8 mouse cellular contexts compared by ENCODE assay signal in genomic region chr15:80254207-80254606, GRCm38 (mm10). TPM values are rescaled to one million over a fixed set of nuclear protein-coding genes. Genes with fewer than 3 reads are reported as not detected.
A peak's percentile ranks its signal among the peaks of the same experiment; 100 is the strongest.
DNase-seq lines count a peak whose midpoint lies in the region; ATAC-seq and TF ChIP-seq lines count a peak whose summit lies in the region.

No protein-coding gene starts in this region.

- no peak for TF ChIP-seq CTCF in liver, postnatal 0 days (IDR thresholded peaks at IDR 0.05; ENCODE audit: low read depth)

- H3K36me3 ChIP-seq in embryonic facial prominence, embryonic 13.5 days: peaks cover 54% of the 10 kb centered on the region
- peaks cover 68% of the 10 kb centered on the region for H3K36me3 ChIP-seq in hindbrain, embryonic 14.5 days (replicated peaks; ENCODE audit: control insufficient read depth, insufficient read depth)
- H3K36me3 ChIP-seq in liver, postnatal 0 days (replicated peaks; ENCODE audit: insufficient read depth, low read length): peaks cover 54% of the 10 kb centered on the region
- peaks cover 44% of the 10 kb centered on the region for H3K36me3 ChIP-seq in stomach, embryonic 14.5 days (ENCODE audit: control insufficient read depth, insufficient read depth, low read length)

- H3K9ac ChIP-seq in embryonic facial prominence, embryonic 13.5 days: peak overlapping the region; percentile 100
- H3K9ac ChIP-seq in hindbrain, embryonic 14.5 days: peak overlapping the region; percentile 78
- H3K9ac ChIP-seq in liver, postnatal 0 days (replicated peaks): peak overlapping the region; percentile 82
- H3K9ac ChIP-seq in stomach, embryonic 14.5 days (replicated peaks; ENCODE audit: low read depth, low read length): peak overlapping the region; percentile 50

- peak overlapping the region; percentile 98 for H3K27ac ChIP-seq in embryonic facial prominence, embryonic 13.5 days
- H3K27ac ChIP-seq in hindbrain, embryonic 14.5 days: peak overlapping the region; percentile 99
- peak overlapping the region; percentile 99 for H3K27ac ChIP-seq in liver, postnatal 0 days (ENCODE audit: low read depth)
- peak overlapping the region; percentile 99 for H3K27ac ChIP-seq in stomach, embryonic 14.5 days (ENCODE audit: low read length)

- H3K4me3 ChIP-seq in embryonic facial prominence, embryonic 13.5 days: peak overlapping the region; percentile 100
- H3K4me3 ChIP-seq in hindbrain, embryonic 14.5 days (replicated peaks; ENCODE audit: low read length): peak overlapping the region; percentile 97
- peak overlapping the region; percentile 83 for H3K4me3 ChIP-seq in liver, postnatal 0 days (ENCODE audit: low read depth, low read length)
- H3K4me3 ChIP-seq in stomach, embryonic 14.5 days (ENCODE audit: low read depth, low read length): peak overlapping the region; percentile 100

- WGBS in embryonic facial prominence, embryonic 13.5 days: 48% methylated on average over 6 of the region's 6 CpGs
- 64% methylated on average over 6 of the region's 6 CpGs for WGBS in hindbrain, embryonic 14.5 days
- 45% methylated on average over 6 of the region's 6 CpGs for WGBS in liver, postnatal 0 days (ENCODE audit: insufficient replicate concordance)
- 37% methylated on average over 6 of the region's 6 CpGs for WGBS in stomach, embryonic 14.5 days

- TF ChIP-seq EP300 in liver, postnatal 0 days (IDR thresholded peaks at IDR 0.05; ENCODE audit: low read depth): no peak

- H3K4me1 ChIP-seq in embryonic facial prominence, embryonic 13.5 days: peaks cover 47% of the 10 kb centered on the region
- peaks cover 27% of the 10 kb centered on the region for H3K4me1 ChIP-seq in hindbrain, embryonic 14.5 days (replicated peaks; ENCODE audit: control insufficient read depth, insufficient read depth, low read length)
- H3K4me1 ChIP-seq in liver, postnatal 0 days (ENCODE audit: insufficient read depth): peaks cover 68% of the 10 kb centered on the region
- H3K4me1 ChIP-seq in stomach, embryonic 14.5 days (ENCODE audit: control insufficient read depth, insufficient read depth, low read length): peaks cover 31% of the 10 kb centered on the region

- H3K9me3 ChIP-seq in embryonic facial prominence, embryonic 13.5 days: no peaks in the 10 kb centered on the region
- H3K9me3 ChIP-seq in hindbrain, embryonic 14.5 days (ENCODE audit: control insufficient read depth, low read length): no peaks in the 10 kb centered on the region
- no peaks in the 10 kb centered on the region for H3K9me3 ChIP-seq in liver, postnatal 0 days (ENCODE audit: low read length)
- H3K9me3 ChIP-seq in stomach, embryonic 14.5 days (ENCODE audit: control insufficient read depth, low read depth, low read length): no peaks in the 10 kb centered on the region

- no peaks in the 10 kb centered on the region for H3K27me3 ChIP-seq in embryonic facial prominence, embryonic 13.5 days
- H3K27me3 ChIP-seq in hindbrain, embryonic 14.5 days (ENCODE audit: control insufficient read depth, insufficient read depth, low read length): no peaks in the 10 kb centered on the region
- no peaks in the 10 kb centered on the region for H3K27me3 ChIP-seq in liver, postnatal 0 days (ENCODE audit: insufficient read depth, low read length)
- no peaks in the 10 kb centered on the region for H3K27me3 ChIP-seq in stomach, embryonic 14.5 days (ENCODE audit: control insufficient read depth, insufficient read depth, low read length)

- peak; percentile 62 for DNase-seq in cerebellum, adult 9-11 months
- DNase-seq in cerebellum, adult 11 months: no peak
- DNase-seq in A20 (ENCODE audit: low read depth, low spot score): peak; percentile 35
- no peak for DNase-seq in hindbrain, embryonic 14.5 days (ENCODE audit: low spot score)
- DNase-seq in liver, postnatal 0 days: no peak
- DNase-seq in cerebellum, adult 8-10 months: no peak

- H3K4me2 ChIP-seq in embryonic facial prominence, embryonic 13.5 days: peak overlapping the region; percentile 95
- peak overlapping the region; percentile 94 for H3K4me2 ChIP-seq in hindbrain, embryonic 14.5 days (replicated peaks)
- H3K4me2 ChIP-seq in liver, postnatal 0 days (ENCODE audit: low read depth, low read length): peak overlapping the region; percentile 99
- H3K4me2 ChIP-seq in stomach, embryonic 14.5 days (replicated peaks; ENCODE audit: low read depth, low read length): peak overlapping the region; percentile 79

- no peak for ATAC-seq in embryonic facial prominence, embryonic 13.5 days (ENCODE audit: insufficient number of reproducible peaks, insufficient read depth, low FRiP score, low TSS enrichment, low read depth)
- no peak for ATAC-seq in hindbrain, embryonic 14.5 days (ENCODE audit: low FRiP score)
- ATAC-seq in liver, postnatal 0 days: no peak
- ATAC-seq in stomach, embryonic 14.5 days (ENCODE audit: insufficient number of reproducible peaks, insufficient read depth, low FRiP score, low read depth): no peak

RNA-seq across cellular contexts. Expression of gene Atf4, which starts 0.8 kb away (rescaled TPM):
- 115 and 123 TPM in 2 replicates for polyA plus RNA-seq in embryonic facial prominence, embryonic 13.5 days (2015; fragmentation: Nextera tagmentation; extraction: Ambion mirVana)
- 102 and 115 TPM in 2 replicates for polyA plus RNA-seq in hindbrain, embryonic 14.5 days (2014; fragmentation: Nextera tagmentation; extraction: Ambion mirVana)
- 64.3 and 65.7 TPM in 2 replicates for polyA plus RNA-seq in liver, postnatal 0 days (2015; fragmentation: Nextera tagmentation; extraction: Ambion mirVana)
- polyA plus RNA-seq in stomach, embryonic 14.5 days (2014; fragmentation: Nextera tagmentation; extraction: Ambion mirVana): 114 and 127 TPM in 2 replicates

RNA-seq across cellular contexts. Expression of gene Rps19bp1, which starts 9.9 kb away (rescaled TPM):
- polyA plus RNA-seq in embryonic facial prominence, embryonic 13.5 days (2015; fragmentation: Nextera tagmentation; extraction: Ambion mirVana): 67.0 and 67.3 TPM in 2 replicates
- polyA plus RNA-seq in hindbrain, embryonic 14.5 days (2014; fragmentation: Nextera tagmentation; extraction: Ambion mirVana): 75.0 and 83.7 TPM in 2 replicates
- 27.0 and 27.5 TPM in 2 replicates for polyA plus RNA-seq in liver, postnatal 0 days (2015; fragmentation: Nextera tagmentation; extraction: Ambion mirVana)
- 53.4 and 61.8 TPM in 2 replicates for polyA plus RNA-seq in stomach, embryonic 14.5 days (2014; fragmentation: Nextera tagmentation; extraction: Ambion mirVana)

RNA-seq across cellular contexts. Expression of gene AC140267.1, which starts 18.6 kb away (rescaled TPM):
- not detected in 2 replicates for polyA plus RNA-seq in embryonic facial prominence, embryonic 13.5 days (2015; fragmentation: Nextera tagmentation; extraction: Ambion mirVana)
- polyA plus RNA-seq in hindbrain, embryonic 14.5 days (2014; fragmentation: Nextera tagmentation; extraction: Ambion mirVana): not detected in 2 replicates
- polyA plus RNA-seq in liver, postnatal 0 days (2015; fragmentation: Nextera tagmentation; extraction: Ambion mirVana): not detected in 2 replicates
- polyA plus RNA-seq in stomach, embryonic 14.5 days (2014; fragmentation: Nextera tagmentation; extraction: Ambion mirVana): not detected in 2 replicates

RNA-seq across cellular contexts. Expression of gene Mief1, which starts 20.4 kb away (rescaled TPM):
- 31.5 and 34.4 TPM in 2 replicates for polyA plus RNA-seq in embryonic facial prominence, embryonic 13.5 days (2015; fragmentation: Nextera tagmentation; extraction: Ambion mirVana)
- 36.4 and 38.6 TPM in 2 replicates for polyA plus RNA-seq in hindbrain, embryonic 14.5 days (2014; fragmentation: Nextera tagmentation; extraction: Ambion mirVana)
- polyA plus RNA-seq in liver, postnatal 0 days (2015; fragmentation: Nextera tagmentation; extraction: Ambion mirVana): 8.5 and 8.6 TPM in 2 replicates
- polyA plus RNA-seq in stomach, embryonic 14.5 days (2014; fragmentation: Nextera tagmentation; extraction: Ambion mirVana): 34.5 and 36.4 TPM in 2 replicates

RNA-seq across cellular contexts. Expression of gene Cacna1i, which starts 32.8 kb away (rescaled TPM):
- not detected in 2 replicates for polyA plus RNA-seq in embryonic facial prominence, embryonic 13.5 days (2015; fragmentation: Nextera tagmentation; extraction: Ambion mirVana)
- 0.80 and 0.86 TPM in 2 replicates for polyA plus RNA-seq in hindbrain, embryonic 14.5 days (2014; fragmentation: Nextera tagmentation; extraction: Ambion mirVana)
- not detected in 2 replicates for polyA plus RNA-seq in liver, postnatal 0 days (2015; fragmentation: Nextera tagmentation; extraction: Ambion mirVana)
- not detected in 2 replicates for polyA plus RNA-seq in stomach, embryonic 14.5 days (2014; fragmentation: Nextera tagmentation; extraction: Ambion mirVana)

Comparison
In these comparisons a context has a peak if more than half of its experiments do, and no peak if none do; other contexts are left out.
1. DNase-seq: peak in cerebellum, adult 9-11 months (single experiment) and A20 (single experiment); none in cerebellum, adult 11 months (single experiment), hindbrain, embryonic 14.5 days (single experiment), liver, postnatal 0 days (single experiment) and cerebellum, adult 8-10 months (single experiment).
2. H3K9ac ChIP-seq: peak in every context shown above with its lines; median percentile 100 in embryonic facial prominence, embryonic 13.5 days; 82 in liver, postnatal 0 days; 78 in hindbrain, embryonic 14.5 days; 50 in stomach, embryonic 14.5 days.
3. Peak in every context shown above with its lines, with median percentiles within 50 percentile points of each other: H3K27ac ChIP-seq, H3K4me2 ChIP-seq and H3K4me3 ChIP-seq.